Mouse (Mus musculus) frontal cortex, postnatal 10 days (tissue): ENCODE results near the gene Repin1.

Experiments
- DNase-seq, 2 experiments: peaks; one replicate each; pipeline ENCODE4 v3.0.0; 2022; ENCODE audit warnings: low spot score in 2 of 2, mixed read lengths in 1 of 2

Gene Repin1

GRCm38 (mm10) chr6:48593158-48594042, at the start of gene Repin1, which contains the start of gene Gm44965:
TSS of gene Repin1 (plus strand) at chr6:48593883.
TSS of gene Gm44965 (plus strand) at chr6:48593941.
- DNase-seq = peak; percentile 92 to 93

- DNase-seq = no peak
Measured at GRCm38 (mm10) chr6:48545251-48545650, 48.4 kb upstream of the Repin1 start.

GRCm38 (mm10) chr6:48546271-48546670, 47.4 kb upstream of the Repin1 start:
- no peak for DNase-seq

GRCm38 (mm10) chr6:48546858-48547257, 46.8 kb upstream of the Repin1 start:
- DNase-seq = no peak

- DNase-seq = no peak
Measured at GRCm38 (mm10) chr6:48548314-48548713, 45.4 kb upstream of the Repin1 start.

GRCm38 (mm10) chr6:48552918-48553317, 40.8 kb upstream of the Repin1 start:
- DNase-seq = no peak

GRCm38 (mm10) chr6:48553819-48554218, 39.9 kb upstream of the Repin1 start:
- DNase-seq = no peak

GRCm38 (mm10) chr6:48554280-48555103, 39.2 kb upstream of the Repin1 start, which contains the start of gene Lrrc61:
TSS of gene Lrrc61 (plus strand) at chr6:48554796.
- DNase-seq = peak; percentile 94 to 96

GRCm38 (mm10) chr6:48555104-48555890, 38.4 kb upstream of the Repin1 start:
- DNase-seq = peak; percentile 52 to 61

GRCm38 (mm10) chr6:48555956-48556355, 37.7 kb upstream of the Repin1 start:
- DNase-seq = no peak

- no peak for DNase-seq
Measured at GRCm38 (mm10) chr6:48565693-48566310, 27.9 kb upstream of the Repin1 start.

- no peak for DNase-seq
Measured at GRCm38 (mm10) chr6:48566312-48566711, 27.4 kb upstream of the Repin1 start.

- DNase-seq = no peak
Measured at GRCm38 (mm10) chr6:48568036-48568984, 25.4 kb upstream of the Repin1 start.

GRCm38 (mm10) chr6:48569065-48569807, 24.4 kb upstream of the Repin1 start:
- DNase-seq = no peak

- DNase-seq = no peak
Measured at GRCm38 (mm10) chr6:48572014-48572413, 21.7 kb upstream of the Repin1 start.

- no peak for DNase-seq
Measured at GRCm38 (mm10) chr6:48572572-48573061, 21.1 kb upstream of the Repin1 start, which contains the start of gene Rarres2. TSS of gene Rarres2 (minus strand) at chr6:48572789.

GRCm38 (mm10) chr6:48573280-48573679, 20.4 kb upstream of the Repin1 start:
- no peak for DNase-seq

- DNase-seq = no peak
Measured at GRCm38 (mm10) chr6:48573981-48574380, 19.7 kb upstream of the Repin1 start.

GRCm38 (mm10) chr6:48578736-48579135, 14.9 kb upstream of the Repin1 start:
- DNase-seq = no peak
